Mouse (Mus musculus) mouse embryonic stem cell (cell line): Measurements from ENCODE around the gene Homez.

Experiments
- in situ Hi-C, 2 experiments: fragments of 300-500 bp; cut with MboI; formaldehyde crosslinking; loops; 1 replicate in 1 of 2; 3 replicates in 1 of 2; pipeline ENCODE4 v1.14.3; 2019 to 2020; ENCODE audit warnings: low sequenced_read_pairs in 2 of 2, low pct_unique_long_range_greater_than_20kb in 1 of 2, mixed read lengths in 1 of 2; ENCODE audit not compliant: unreplicated experiment in 1 of 2

Homez gene

DNA sequence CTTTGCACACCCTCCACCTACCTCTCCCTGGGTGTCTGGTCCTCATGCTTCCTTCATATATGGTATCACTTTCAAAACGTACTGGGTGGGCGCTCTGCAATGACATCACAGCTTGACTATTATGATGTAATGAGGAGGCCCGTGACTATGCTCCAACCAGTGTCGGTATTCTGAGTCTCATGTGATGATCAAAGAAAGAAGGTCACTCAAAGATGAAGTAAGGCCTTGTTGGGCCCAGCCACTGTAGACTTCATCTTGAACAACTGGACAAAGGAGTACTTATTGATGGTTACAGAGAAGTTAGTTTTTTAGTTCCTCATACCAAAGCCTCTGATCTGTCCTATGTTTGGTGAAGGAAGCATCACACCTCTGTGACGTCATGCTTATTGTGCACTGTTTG lies at the start of gene Homez:
Gene Homez (minus strand): TSS at position 101 of the 400 bp plus-strand sequence.
- in situ Hi-C loops: no loop called here

DNA sequence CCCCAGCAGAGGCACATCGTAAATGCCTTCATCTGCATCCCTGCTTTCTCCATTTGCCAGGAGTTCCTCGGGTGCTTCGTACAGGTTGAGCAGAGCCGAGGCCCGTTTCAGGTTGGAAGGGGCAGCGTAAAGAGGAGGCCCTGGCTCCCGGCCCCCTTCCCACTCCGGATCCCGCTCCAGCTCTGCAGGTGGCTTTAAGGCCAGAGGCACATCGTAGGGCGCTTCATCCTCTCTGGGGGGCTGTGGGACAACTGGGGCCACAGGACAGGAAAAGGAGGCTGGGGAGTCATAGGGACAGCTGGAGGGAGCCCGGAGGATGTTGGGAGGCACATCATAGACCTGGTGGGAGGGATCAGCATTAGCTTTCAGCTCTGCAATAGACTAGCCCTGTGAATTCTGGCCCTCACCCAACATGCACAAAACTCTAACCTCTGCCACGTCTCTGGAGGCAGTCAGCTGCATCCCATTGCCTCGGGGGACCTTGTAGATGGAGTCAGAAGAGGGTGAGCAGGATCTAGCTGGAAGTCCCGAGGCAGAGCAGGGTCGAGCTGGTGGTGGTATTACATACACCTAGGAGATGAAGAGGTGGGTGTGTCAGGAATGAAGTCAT lies 49.4 kb upstream of the Homez start:
- in situ Hi-C loops: no loop called here

- in situ Hi-C loops: no loop called here
These were observed 42.6 kb upstream of the Homez start for GRCm38 (mm10) chr14:54913343-54913742.

- in situ Hi-C loops: no loop called here
These were observed 42.1 kb upstream of the Homez start, which contains the start of gene Slc22a17 for GRCm38 (mm10) chr14:54912886-54913285. Gene Slc22a17, minus strand, starts transcription at chr14:54913132.

DNA sequence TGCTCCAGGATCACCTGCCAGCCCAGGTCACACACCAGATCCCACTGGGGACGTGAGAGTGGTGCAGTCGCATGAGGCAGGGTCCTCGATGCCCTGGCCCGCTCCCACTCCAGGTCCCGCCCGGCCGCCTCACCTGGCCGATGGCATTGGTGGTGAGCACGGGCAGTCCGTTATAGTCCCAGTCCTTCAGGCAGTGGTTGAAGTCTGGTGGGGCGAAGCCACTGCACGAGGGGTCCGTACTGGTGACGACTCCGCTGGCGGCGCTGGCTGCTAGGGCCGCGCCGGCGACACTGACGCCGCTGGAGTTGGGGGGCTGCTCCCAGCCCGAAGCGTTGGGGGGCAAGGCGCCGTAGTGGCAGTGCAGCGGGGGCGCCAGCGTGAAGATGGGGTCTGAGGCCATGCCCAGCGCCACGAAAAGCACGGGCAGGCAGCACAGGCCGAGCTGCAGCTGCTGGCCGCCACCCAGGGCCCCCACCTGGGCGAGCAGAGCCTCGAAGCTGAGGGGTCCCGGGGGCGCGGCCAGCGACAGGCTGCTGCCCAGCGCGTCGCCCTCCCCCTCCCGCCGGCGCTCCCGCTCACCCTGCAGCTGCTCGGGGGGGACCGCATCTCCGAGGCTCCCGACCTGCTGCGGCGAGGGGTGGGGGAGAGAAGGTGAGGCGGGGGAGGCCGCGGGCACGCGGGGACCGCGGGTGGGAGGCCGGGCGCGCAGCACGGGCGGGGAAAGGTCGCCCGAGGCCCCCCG lies 41.5 kb upstream of the Homez start:
- in situ Hi-C loops: no loop called here

DNA sequence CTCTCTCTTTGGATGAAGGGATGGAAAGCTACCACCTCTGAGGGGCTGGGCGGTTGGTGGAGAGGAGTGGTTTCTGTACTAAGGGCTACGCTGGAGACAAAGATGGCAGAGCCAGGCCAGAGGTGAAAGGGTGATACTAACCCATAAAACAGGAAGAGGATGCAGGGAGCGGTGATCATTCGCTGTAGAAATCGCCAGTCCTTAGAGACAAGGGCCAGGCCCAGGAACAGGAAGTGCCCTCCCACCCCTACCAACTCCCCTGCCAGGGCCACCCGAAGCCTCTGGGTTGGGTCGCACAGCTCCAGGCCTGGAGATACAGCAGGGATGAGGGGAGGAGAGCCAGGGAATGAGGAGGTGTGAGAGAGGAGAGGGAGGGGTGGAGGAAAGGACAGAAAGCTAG lies 37.9 kb upstream of the Homez start:
- in situ Hi-C loops: no loop called here

GRCm38 (mm10) chr14:54903641-54904040 lies 32.9 kb upstream of the Homez start:
- in situ Hi-C loops: loop anchor here (5.0 kb wide), 2 partner anchors 109 to 114 kb away; partner anchors contain the start of gene Ngdn (in 1 of the 2)

DNA sequence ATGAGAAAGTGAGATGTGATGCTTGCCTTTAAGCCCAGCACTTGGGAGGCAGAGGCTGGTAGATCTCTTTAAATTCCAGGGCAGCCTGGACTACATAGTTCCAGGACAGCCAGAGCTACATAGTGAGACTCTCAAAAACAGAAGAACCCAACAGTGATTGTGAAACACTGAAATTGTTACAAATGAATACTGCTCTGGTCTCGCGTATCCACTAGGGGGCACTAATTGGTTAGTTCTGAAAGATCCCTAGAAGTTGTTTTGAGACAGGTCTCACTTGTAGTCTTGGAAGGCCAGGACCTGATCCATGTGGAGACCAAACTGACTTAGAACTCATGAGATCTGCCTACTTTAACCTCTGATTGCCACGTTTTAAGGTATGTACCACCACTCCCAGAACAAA lies 29.6 kb upstream of the Homez start:
- in situ Hi-C loops: loop anchor here (5.0 kb wide), 2 partner anchors 112 to 117 kb away; partner anchors contain the start of gene Ngdn (in 1 of the 2)

GRCm38 (mm10) chr14:54897445-54897844 lies 26.7 kb upstream of the Homez start:
- in situ Hi-C loops: no loop called here

DNA sequence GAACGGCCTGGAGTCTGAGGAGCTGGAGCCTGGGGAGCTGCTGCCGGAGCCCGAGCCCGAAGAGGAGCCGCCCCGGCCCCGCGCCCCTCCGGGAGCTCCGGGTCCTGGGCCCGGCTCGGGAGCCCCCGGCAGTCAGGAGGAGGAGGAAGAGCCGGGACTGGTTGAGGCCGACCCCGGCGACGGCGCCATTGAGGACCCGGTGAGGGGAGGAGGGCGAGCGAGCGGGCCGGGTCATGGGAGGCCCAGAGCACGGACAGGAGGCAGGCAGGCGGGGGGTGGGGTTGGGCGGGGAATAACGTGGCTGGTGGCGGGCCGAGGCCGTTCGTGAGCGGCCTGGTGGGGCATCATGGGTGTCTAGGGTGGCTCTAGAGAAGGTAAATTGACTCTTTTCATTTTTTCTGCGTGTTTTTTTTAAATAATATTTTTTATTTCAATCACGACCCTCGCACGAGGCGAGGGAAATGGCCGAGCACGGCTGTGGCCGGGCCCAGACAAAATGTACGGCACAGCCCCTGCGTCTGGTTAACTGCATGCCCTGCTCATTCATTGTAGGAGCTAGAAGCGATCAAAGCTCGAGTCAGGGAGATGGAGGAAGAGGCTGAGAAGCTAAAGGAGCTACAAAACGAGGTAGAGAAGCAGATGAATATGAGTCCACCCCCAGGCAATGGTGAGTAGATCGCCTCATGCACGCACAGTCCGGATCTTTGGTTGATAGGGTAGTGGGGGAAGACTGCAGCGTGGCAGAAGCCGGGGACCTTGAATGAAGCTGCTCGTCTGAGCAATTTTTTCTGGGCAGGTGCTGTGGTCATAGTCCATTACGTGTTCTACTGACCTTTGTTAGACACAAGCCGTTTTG lies 23.8 kb upstream of the Homez start:
- in situ Hi-C loops: no loop called here

DNA sequence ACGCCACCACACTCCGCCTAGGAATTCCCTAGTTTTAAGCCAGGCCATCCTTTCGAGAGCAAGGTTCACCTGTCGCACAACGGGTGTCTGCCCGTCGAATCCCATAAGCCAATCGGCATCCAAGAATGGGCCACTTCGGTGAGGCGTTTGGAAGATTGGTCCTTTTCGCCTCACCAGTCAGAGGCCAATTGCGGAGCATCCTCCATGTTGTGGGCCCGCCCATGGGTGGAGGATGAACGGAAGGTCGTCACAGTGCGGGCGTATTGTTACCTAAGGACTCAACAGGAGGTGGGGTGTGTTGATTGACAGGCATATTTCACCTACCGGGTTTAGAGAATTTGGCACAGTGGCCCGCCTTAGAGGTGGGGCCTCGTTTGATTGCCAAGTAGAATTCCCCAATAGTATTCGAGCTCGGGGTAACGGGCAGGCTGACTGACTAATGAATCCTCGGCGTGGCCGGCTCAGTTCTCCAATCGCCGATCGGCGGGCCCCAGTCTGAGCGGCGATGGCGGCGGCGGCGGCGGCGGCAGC lies 23.0 kb upstream of the Homez start:
- in situ Hi-C loops: no loop called here

DNA sequence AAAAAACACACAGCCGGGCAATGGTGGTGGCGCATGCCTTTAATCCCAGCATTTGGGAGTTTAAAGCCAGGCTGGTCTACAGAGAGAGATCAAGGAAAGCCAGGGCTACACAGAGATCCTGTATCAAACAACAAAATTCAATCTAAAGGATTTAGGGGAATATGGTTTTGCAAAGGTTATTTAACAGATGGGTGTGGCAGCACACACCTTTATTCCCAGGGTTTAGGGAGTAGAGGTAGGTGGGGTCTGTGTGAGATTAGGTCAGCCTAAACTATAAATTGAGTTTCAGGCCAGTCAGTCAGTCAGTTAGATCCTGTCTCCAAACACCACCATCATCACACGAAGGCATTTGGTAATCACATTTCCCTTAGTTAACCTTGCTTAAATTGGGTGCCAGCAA lies 21.4 kb upstream of the Homez start, which contains the start of gene Pabpn1:
Gene Pabpn1 (plus strand): TSS at position 301 of the 400 bp plus-strand sequence.
- in situ Hi-C loops: no loop called here

- in situ Hi-C loops: no loop called here
These were observed 14.5 kb upstream of the Homez start for GRCm38 (mm10) chr14:54885309-54885708.

- in situ Hi-C loops: no loop called here
These were observed 13.4 kb upstream of the Homez start for GRCm38 (mm10) chr14:54884022-54884712.

- in situ Hi-C loops: no loop called here
These were observed 12.6 kb upstream of the Homez start, which contains the start of the genes Bcl2l2 and Gm20521 for GRCm38 (mm10) chr14:54883154-54884021. Gene Bcl2l2, plus strand, starts transcription at chr14:54883377. Gene Gm20521, plus strand, starts transcription at chr14:54883441.

DNA sequence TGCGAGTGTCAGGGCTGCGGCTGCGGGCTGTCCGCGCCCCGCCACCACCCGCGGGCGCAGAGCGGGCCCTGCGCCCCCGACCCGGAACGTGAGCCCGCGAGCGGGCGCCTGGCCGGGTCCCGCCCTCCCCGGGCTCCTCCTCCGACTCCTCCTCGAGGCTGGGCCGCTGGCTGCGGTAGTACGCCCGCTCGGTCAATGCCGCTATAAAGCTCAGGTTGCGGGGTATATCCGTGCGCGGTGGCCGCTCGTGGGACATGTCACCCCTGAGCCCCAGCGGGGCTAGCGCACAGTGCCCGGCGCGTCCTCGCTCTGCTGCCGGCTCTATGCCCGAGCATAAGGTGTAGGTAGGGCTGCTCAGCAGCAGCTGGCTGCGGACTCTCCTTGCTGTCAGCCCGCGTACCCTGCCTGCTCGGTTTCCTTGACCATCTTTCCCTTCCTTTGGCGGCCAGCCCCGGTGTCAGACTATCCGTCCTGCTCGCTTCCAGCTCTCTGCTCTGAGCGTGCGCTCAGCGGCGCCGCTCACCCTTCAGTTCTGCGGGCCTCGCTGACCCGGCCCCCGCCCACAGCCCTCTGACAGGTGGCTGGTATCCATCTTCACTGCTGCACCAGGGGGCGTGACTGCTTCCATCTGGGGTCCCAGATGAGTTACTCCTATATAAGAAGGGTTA lies 6.4 kb upstream of the Homez start, which contains the start of gene Ppp1r3e:
Gene Ppp1r3e (minus strand): TSS at position 503 of the 668 bp plus-strand sequence.
- in situ Hi-C loops: no loop called here
